Mouse (Mus musculus) megakaryocyte-erythroid progenitor cell, adult 5 weeks (primary cell): ENCODE results near the gene Mrps10. TPM values are rescaled to one million over a fixed set of nuclear protein-coding genes. Genes with fewer than 3 reads are reported as not detected.

Source experiments
- polyA plus RNA-seq: library from polyadenylated mRNA; stranded (reverse); fragments of >175 nt; gene quantifications from 2 replicates; pipeline ENCODE4 v1.2.3, GENCODE M21; 2012

Gene Mrps10
- polyA plus RNA-seq, result 30.4 and 30.5 TPM in 2 replicates

GRCm38 (mm10) chr17:47368401-47369086, at the start of gene Mrps10:
Gene Mrps10, plus strand, starts transcription at chr17:47368887.

GRCm38 (mm10) chr17:47385145-47385544, 16.5 kb downstream of the Mrps10 start, which contains the start of gene Guca1b:
Gene Guca1b, plus strand, starts transcription at chr17:47385393.

GRCm38 (mm10) chr17:47400451-47400850, 31.8 kb downstream of the Mrps10 start, which contains the start of gene Guca1a:
Gene Guca1a, minus strand, starts transcription at chr17:47400584.

Other genes with a start within 250 kb of the Mrps10 start
- 0.86 and 1.9 TPM in 2 replicates for gene Guca1b, start 16.5 kb downstream of the Mrps10 start, polyA plus RNA-seq
- 15.7 and 18.2 TPM in 2 replicates for gene Guca1a, start 31.7 kb downstream of the Mrps10 start, polyA plus RNA-seq
- 7.4 and 7.5 TPM in 2 replicates for gene AI661453, start 67.7 kb downstream of the Mrps10 start, polyA plus RNA-seq
- 0.17 and 0.33 TPM in 2 replicates for gene 1700001C19Rik, start 68.5 kb downstream of the Mrps10 start, polyA plus RNA-seq
- 22.9 and 25.8 TPM in 2 replicates for gene Taf8, start 133.4 kb downstream of the Mrps10 start, polyA plus RNA-seq
- 344 and 360 TPM in 2 replicates for gene Ccnd3, start 136.2 kb downstream of the Mrps10 start, polyA plus RNA-seq
- 39.7 and 42.3 TPM in 2 replicates for gene Bysl, start 242.6 kb downstream of the Mrps10 start, polyA plus RNA-seq
- gene Med20, start 242.7 kb downstream of the Mrps10 start, polyA plus RNA-seq, result 4.4 and 4.6 TPM in 2 replicates
- 0.06 TPM in 1 of 2 replicates, not detected in the other for gene Gm20517, start 242.7 kb downstream of the Mrps10 start, polyA plus RNA-seq